Mouse (Mus musculus): ENCODE results near the gene 5830411N06Rik. TPM values are rescaled to one million over a fixed set of nuclear protein-coding genes. Genes with fewer than 3 reads are reported as not detected.

5830411N06Rik gene
- total RNA-seq, 2 experiments from 2014 or later = 0.42 TPM; not detected in 1

- ATAC-seq (replicated peaks; ENCODE audit: low FRiP score, poor library complexity, severe bottlenecking) = no peak
These were observed 86.6 kb downstream of the 5830411N06Rik start, which contains the start of gene Olfr527 for GRCm38 (mm10) chr7:140333717-140334116. TSS of gene Olfr527 (plus strand) at chr7:140334017.

Other genes starting within 250 kb of the 5830411N06Rik start
- 12.6 and 33.1 TPM in 2 replicates for gene Zfp511, start 210.9 kb upstream of the 5830411N06Rik start, total RNA-seq (2015; ENCODE audit: low replicate concordance)
- gene Zfp511, start 210.9 kb upstream of the 5830411N06Rik start, total RNA-seq (2017; ENCODE audit: low replicate concordance) = 4.0 and 12.8 TPM in 2 replicates
- gene Tubgcp2, start 210.6 kb upstream of the 5830411N06Rik start, total RNA-seq (2015; ENCODE audit: low replicate concordance) = 18.0 and 24.1 TPM in 2 replicates
- gene Tubgcp2, start 210.6 kb upstream of the 5830411N06Rik start, total RNA-seq (2017; ENCODE audit: low replicate concordance) = 26.9 and 48.3 TPM in 2 replicates
- not detected in 2 replicates for gene Msx3, start 198.2 kb upstream of the 5830411N06Rik start, total RNA-seq (2015; ENCODE audit: low replicate concordance)
- gene Msx3, start 198.2 kb upstream of the 5830411N06Rik start, total RNA-seq (2017; ENCODE audit: low replicate concordance) = not detected in 2 replicates
- gene Caly, start 164.7 kb upstream of the 5830411N06Rik start, total RNA-seq (2015; ENCODE audit: low replicate concordance) = not detected in 2 replicates
- gene Caly, start 164.7 kb upstream of the 5830411N06Rik start, total RNA-seq (2017; ENCODE audit: low replicate concordance) = not detected in 2 replicates
- not detected in 2 replicates for gene Prap1, start 153.9 kb upstream of the 5830411N06Rik start, total RNA-seq (2015; ENCODE audit: low replicate concordance)
- not detected in 2 replicates for gene Prap1, start 153.9 kb upstream of the 5830411N06Rik start, total RNA-seq (2017; ENCODE audit: low replicate concordance)
- gene Fuom, start 144.8 kb upstream of the 5830411N06Rik start, total RNA-seq (2015; ENCODE audit: low replicate concordance) = not detected in 2 replicates
- gene Fuom, start 144.8 kb upstream of the 5830411N06Rik start, total RNA-seq (2017; ENCODE audit: low replicate concordance) = not detected in 2 replicates
- 6.8 TPM in 1 of 2 replicates, not detected in the other for gene Paox, start 131.5 kb upstream of the 5830411N06Rik start, total RNA-seq (2015; ENCODE audit: low replicate concordance)
- 2.0 and 2.8 TPM in 2 replicates for gene Paox, start 131.5 kb upstream of the 5830411N06Rik start, total RNA-seq (2017; ENCODE audit: low replicate concordance)
- gene Echs1, start 130.8 kb upstream of the 5830411N06Rik start, total RNA-seq (2015; ENCODE audit: low replicate concordance) = 16.2 and 20.1 TPM in 2 replicates
- 8.6 and 12.6 TPM in 2 replicates for gene Echs1, start 130.8 kb upstream of the 5830411N06Rik start, total RNA-seq (2017; ENCODE audit: low replicate concordance)
- 7.6 TPM in 1 of 2 replicates, not detected in the other for gene Mtg1, start 109.7 kb upstream of the 5830411N06Rik start, total RNA-seq (2015; ENCODE audit: low replicate concordance)
- 1.4 TPM in 1 of 2 replicates, not detected in the other for gene Mtg1, start 109.7 kb upstream of the 5830411N06Rik start, total RNA-seq (2017; ENCODE audit: low replicate concordance)
- not detected in 2 replicates for gene Sprn, start 92.4 kb upstream of the 5830411N06Rik start, total RNA-seq (2015; ENCODE audit: low replicate concordance)
- not detected in 2 replicates for gene Sprn, start 92.4 kb upstream of the 5830411N06Rik start, total RNA-seq (2017; ENCODE audit: low replicate concordance)
- not detected in 2 replicates for gene Olfr522, start 82.5 kb upstream of the 5830411N06Rik start, total RNA-seq (2015; ENCODE audit: low replicate concordance)
- not detected in 2 replicates for gene Olfr522, start 82.5 kb upstream of the 5830411N06Rik start, total RNA-seq (2017; ENCODE audit: low replicate concordance)
- not detected in 2 replicates for gene Olfr523, start 74.1 kb upstream of the 5830411N06Rik start, total RNA-seq (2015; ENCODE audit: low replicate concordance)
- not detected in 2 replicates for gene Olfr523, start 74.1 kb upstream of the 5830411N06Rik start, total RNA-seq (2017; ENCODE audit: low replicate concordance)
- not detected in 2 replicates for gene Olfr524, start 41.3 kb upstream of the 5830411N06Rik start, total RNA-seq (2015; ENCODE audit: low replicate concordance)
- not detected in 2 replicates for gene Olfr524, start 41.3 kb upstream of the 5830411N06Rik start, total RNA-seq (2017; ENCODE audit: low replicate concordance)
- not detected in 2 replicates for gene Cd163l1, start 29.0 kb upstream of the 5830411N06Rik start, total RNA-seq (2015; ENCODE audit: low replicate concordance)
- not detected in 2 replicates for gene Cd163l1, start 29.0 kb upstream of the 5830411N06Rik start, total RNA-seq (2017; ENCODE audit: low replicate concordance)
- not detected in 2 replicates for gene Olfr525, start 73.6 kb downstream of the 5830411N06Rik start, total RNA-seq (2015; ENCODE audit: low replicate concordance)
- gene Olfr525, start 73.6 kb downstream of the 5830411N06Rik start, total RNA-seq (2017; ENCODE audit: low replicate concordance) = not detected in 2 replicates
- not detected in 2 replicates for gene Olfr527, start 86.7 kb downstream of the 5830411N06Rik start, total RNA-seq (2015; ENCODE audit: low replicate concordance)
- not detected in 2 replicates for gene Olfr527, start 86.7 kb downstream of the 5830411N06Rik start, total RNA-seq (2017; ENCODE audit: low replicate concordance)
- not detected in 2 replicates for gene Olfr60, start 114.4 kb downstream of the 5830411N06Rik start, total RNA-seq (2015; ENCODE audit: low replicate concordance)
- not detected in 2 replicates for gene Olfr60, start 114.4 kb downstream of the 5830411N06Rik start, total RNA-seq (2017; ENCODE audit: low replicate concordance)
- not detected in 2 replicates for gene Olfr530, start 129.0 kb downstream of the 5830411N06Rik start, total RNA-seq (2015; ENCODE audit: low replicate concordance)
- not detected in 2 replicates for gene Olfr530, start 129.0 kb downstream of the 5830411N06Rik start, total RNA-seq (2017; ENCODE audit: low replicate concordance)
- not detected in 2 replicates for gene Olfr531, start 155.6 kb downstream of the 5830411N06Rik start, total RNA-seq (2015; ENCODE audit: low replicate concordance)
- gene Olfr531, start 155.6 kb downstream of the 5830411N06Rik start, total RNA-seq (2017; ENCODE audit: low replicate concordance) = not detected in 2 replicates
- not detected in 2 replicates for gene Olfr532, start 174.4 kb downstream of the 5830411N06Rik start, total RNA-seq (2015; ENCODE audit: low replicate concordance)
- gene Olfr532, start 174.4 kb downstream of the 5830411N06Rik start, total RNA-seq (2017; ENCODE audit: low replicate concordance) = not detected in 2 replicates
- gene Olfr533, start 216.1 kb downstream of the 5830411N06Rik start, total RNA-seq (2015; ENCODE audit: low replicate concordance) = not detected in 2 replicates
- not detected in 2 replicates for gene Olfr533, start 216.1 kb downstream of the 5830411N06Rik start, total RNA-seq (2017; ENCODE audit: low replicate concordance)
- not detected in 2 replicates for gene Olfr535, start 236.9 kb downstream of the 5830411N06Rik start, total RNA-seq (2015; ENCODE audit: low replicate concordance)
- not detected in 2 replicates for gene Olfr535, start 236.9 kb downstream of the 5830411N06Rik start, total RNA-seq (2017; ENCODE audit: low replicate concordance)